Mouse (Mus musculus): ENCODE data around the gene H6pd. TPM values are rescaled to one million over a fixed set of nuclear protein-coding genes. Genes with fewer than 3 reads are reported as not detected.

The H6pd gene
- polyA plus RNA-seq, 1 experiment, result 7.3 TPM

GRCm38 (mm10) chr4:149998786-149999509, 9.9 kb downstream of the H6pd start:
- Histone ChIP-seq H3K27me3 (ENCODE audit: control insufficient read depth, insufficient read depth, low read length) (no peaks in the 10 kb centered on the region), H3K4me3 (ENCODE audit: control insufficient read depth, low read depth, low read length) (no peak overlapping the region), H3K27ac (ENCODE audit: control insufficient read depth, insufficient read depth, low read depth, low read length) (peak overlapping the region; percentile 36), H3K4me1 (ENCODE audit: control insufficient read depth, insufficient read depth, low read length) (no peaks in the 10 kb centered on the region; the same call in 1 of the 2 replicates), H3K36me3 (ENCODE audit: control insufficient read depth, insufficient read depth, low read length) (no peaks in the 10 kb centered on the region)
- TF ChIP-seq CTCF (IDR thresholded peaks at IDR 0.05; ENCODE audit: control insufficient read depth, insufficient read depth, insufficient replicate concordance, low read depth, low read length) (no peak), POLR2A (IDR thresholded peaks at IDR 0.05; ENCODE audit: control insufficient read depth, low read depth, low read length) (no peak)

GRCm38 (mm10) chr4:149997999-149998398, 10.8 kb downstream of the H6pd start:
- no peaks in the 10 kb centered on the region for H3K36me3 ChIP-seq (ENCODE audit: control insufficient read depth, insufficient read depth, low read length)
- no peak overlapping the region for H3K4me3 ChIP-seq (ENCODE audit: control insufficient read depth, low read depth, low read length)
- TF ChIP-seq POLR2A (IDR thresholded peaks at IDR 0.05; ENCODE audit: control insufficient read depth, low read depth, low read length) (no peak), CTCF (IDR thresholded peaks at IDR 0.05; ENCODE audit: control insufficient read depth, insufficient read depth, insufficient replicate concordance, low read depth, low read length) (no peak)
- H3K27me3 ChIP-seq (ENCODE audit: control insufficient read depth, insufficient read depth, low read length), result no peaks in the 10 kb centered on the region
- H3K27ac ChIP-seq (ENCODE audit: control insufficient read depth, insufficient read depth, low read depth, low read length), result no peak overlapping the region
- H3K4me1 ChIP-seq (ENCODE audit: control insufficient read depth, insufficient read depth, low read length), result no peaks in the 10 kb centered on the region; the same call in 1 of the 2 replicates

GRCm38 (mm10) chr4:149996440-149996839, 12.4 kb downstream of the H6pd start:
- TF ChIP-seq POLR2A (IDR thresholded peaks at IDR 0.05; ENCODE audit: control insufficient read depth, low read depth, low read length) (no peak), CTCF (IDR thresholded peaks at IDR 0.05; ENCODE audit: control insufficient read depth, insufficient read depth, insufficient replicate concordance, low read depth, low read length) (no peak)
- Histone ChIP-seq H3K4me1 (ENCODE audit: control insufficient read depth, insufficient read depth, low read length) (no peaks in the 10 kb centered on the region; the same call in 1 of the 2 replicates), H3K27me3 (ENCODE audit: control insufficient read depth, insufficient read depth, low read length) (no peaks in the 10 kb centered on the region), H3K27ac (ENCODE audit: control insufficient read depth, insufficient read depth, low read depth, low read length) (peak overlapping the region; percentile 33; the same call in 1 of the 2 replicates), H3K4me3 (ENCODE audit: control insufficient read depth, low read depth, low read length) (no peak overlapping the region), H3K36me3 (ENCODE audit: control insufficient read depth, insufficient read depth, low read length) (no peaks in the 10 kb centered on the region)

GRCm38 (mm10) chr4:149995911-149996310, 12.9 kb downstream of the H6pd start:
- Histone ChIP-seq H3K36me3 (ENCODE audit: control insufficient read depth, insufficient read depth, low read length) (no peaks in the 10 kb centered on the region), H3K4me3 (ENCODE audit: control insufficient read depth, low read depth, low read length) (no peak overlapping the region), H3K27ac (ENCODE audit: control insufficient read depth, insufficient read depth, low read depth, low read length) (no peak overlapping the region), H3K27me3 (ENCODE audit: control insufficient read depth, insufficient read depth, low read length) (no peaks in the 10 kb centered on the region), H3K4me1 (ENCODE audit: control insufficient read depth, insufficient read depth, low read length) (peaks cover under 1% of the 10 kb centered on the region; the same call in 1 of the 2 replicates)
- no peak for TF ChIP-seq POLR2A (IDR thresholded peaks at IDR 0.05; ENCODE audit: control insufficient read depth, low read depth, low read length)
- no peak for TF ChIP-seq CTCF (IDR thresholded peaks at IDR 0.05; ENCODE audit: control insufficient read depth, insufficient read depth, insufficient replicate concordance, low read depth, low read length)

- no peaks in the 10 kb centered on the region for H3K27me3 ChIP-seq (ENCODE audit: control insufficient read depth, insufficient read depth, low read length)
- peaks cover 7% of the 10 kb centered on the region for H3K4me1 ChIP-seq (ENCODE audit: control insufficient read depth, insufficient read depth, low read length)
- no peak overlapping the region for H3K4me3 ChIP-seq (ENCODE audit: control insufficient read depth, low read depth, low read length)
- no peak overlapping the region for H3K27ac ChIP-seq (ENCODE audit: control insufficient read depth, insufficient read depth, low read depth, low read length)
- TF ChIP-seq CTCF (IDR thresholded peaks at IDR 0.05; ENCODE audit: control insufficient read depth, insufficient read depth, insufficient replicate concordance, low read depth, low read length), result no peak
- no peak for TF ChIP-seq POLR2A (IDR thresholded peaks at IDR 0.05; ENCODE audit: control insufficient read depth, low read depth, low read length)
- H3K36me3 ChIP-seq (ENCODE audit: control insufficient read depth, insufficient read depth, low read length), result no peaks in the 10 kb centered on the region
Observed at GRCm38 (mm10) chr4:149994218-149994617, 14.6 kb downstream of the H6pd start.

DNA sequence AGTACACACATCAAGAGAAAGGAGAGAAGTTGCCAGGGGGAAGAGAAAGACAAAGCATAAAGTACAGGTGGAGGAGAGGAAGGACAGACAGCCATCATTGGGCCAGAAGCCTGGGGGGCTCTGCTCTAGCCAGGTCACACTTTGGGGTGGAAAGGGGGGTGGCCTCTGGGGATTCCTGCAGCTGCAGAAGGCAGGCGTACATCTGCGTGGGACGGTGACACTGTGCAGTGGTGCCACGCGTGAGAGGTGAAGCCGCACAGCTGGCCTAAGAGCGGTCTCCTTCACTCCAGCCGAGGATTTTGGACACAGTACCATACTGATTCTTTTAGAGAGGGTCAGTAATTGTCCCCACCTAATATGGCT, 16.2 kb downstream of the H6pd start:
- Histone ChIP-seq H3K4me1 (ENCODE audit: control insufficient read depth, insufficient read depth, low read length) (peaks cover 14% of the 10 kb centered on the region), H3K27ac (ENCODE audit: control insufficient read depth, insufficient read depth, low read depth, low read length) (no peak overlapping the region), H3K36me3 (ENCODE audit: control insufficient read depth, insufficient read depth, low read length) (no peaks in the 10 kb centered on the region), H3K4me3 (ENCODE audit: control insufficient read depth, low read depth, low read length) (no peak overlapping the region), H3K27me3 (ENCODE audit: control insufficient read depth, insufficient read depth, low read length) (no peaks in the 10 kb centered on the region)
- TF ChIP-seq CTCF (IDR thresholded peaks at IDR 0.05; ENCODE audit: control insufficient read depth, insufficient read depth, insufficient replicate concordance, low read depth, low read length), result no peak
- no peak for TF ChIP-seq POLR2A (IDR thresholded peaks at IDR 0.05; ENCODE audit: control insufficient read depth, low read depth, low read length)

GRCm38 (mm10) chr4:149991755-149992669, 16.8 kb downstream of the H6pd start:
- Histone ChIP-seq H3K27ac (ENCODE audit: control insufficient read depth, insufficient read depth, low read depth, low read length) (no peak overlapping the region), H3K4me1 (ENCODE audit: control insufficient read depth, insufficient read depth, low read length) (peaks cover 14% of the 10 kb centered on the region), H3K36me3 (ENCODE audit: control insufficient read depth, insufficient read depth, low read length) (no peaks in the 10 kb centered on the region), H3K27me3 (ENCODE audit: control insufficient read depth, insufficient read depth, low read length) (no peaks in the 10 kb centered on the region), H3K4me3 (ENCODE audit: control insufficient read depth, low read depth, low read length) (no peak overlapping the region)
- TF ChIP-seq POLR2A (IDR thresholded peaks at IDR 0.05; ENCODE audit: control insufficient read depth, low read depth, low read length) (no peak), CTCF (IDR thresholded peaks at IDR 0.05; ENCODE audit: control insufficient read depth, insufficient read depth, insufficient replicate concordance, low read depth, low read length) (no peak)

Measured in testis, adult 2 months (tissue).